Mouse (Mus musculus) heart, adult 18-20 months (tissue): ENCODE data around the gene Kat6b. TPM values are rescaled to one million over a fixed set of nuclear protein-coding genes. Genes with fewer than 3 reads are reported as not detected.

Experiments
- DNase-seq, 2 experiments: peaks; one replicate each; pipeline ENCODE4 v3.0.0; 2021 to 2022; ENCODE audit warnings: mixed read lengths in 1 of 2
- total RNA-seq, 2 experiments: library from RNA; stranded (reverse); gene quantifications; 2 replicates each; pipeline ENCODE4 v1.2.3; 2021

Kat6b gene
- total RNA-seq, 2 experiments from 2014 or later, result 18.8 to 27.6 TPM

DNA sequence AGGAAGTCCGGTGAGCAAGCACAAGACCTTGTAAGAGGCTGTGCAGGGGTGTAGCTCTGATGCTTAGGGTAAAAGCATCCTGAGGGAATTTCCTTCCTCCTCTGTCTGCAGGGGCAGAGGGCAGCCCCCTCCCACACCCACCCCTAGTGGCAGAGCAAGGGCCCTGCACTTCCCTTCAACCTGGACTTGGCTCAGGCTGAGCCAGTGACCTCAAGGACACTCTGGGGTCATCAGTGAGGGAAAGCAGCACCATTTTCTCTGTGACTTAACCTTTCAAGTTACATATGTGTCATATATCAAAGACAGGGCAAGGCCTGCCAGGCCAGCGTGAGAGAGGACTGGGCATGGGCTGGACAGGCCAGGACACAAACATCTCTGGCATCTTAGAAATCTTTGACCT is 228.3 kb downstream of the Kat6b start:
- DNase-seq, result no peak

- no peak for DNase-seq
Observed at GRCm38 (mm10) chr14:21711231-21711630, 230.0 kb downstream of the Kat6b start.

DNA sequence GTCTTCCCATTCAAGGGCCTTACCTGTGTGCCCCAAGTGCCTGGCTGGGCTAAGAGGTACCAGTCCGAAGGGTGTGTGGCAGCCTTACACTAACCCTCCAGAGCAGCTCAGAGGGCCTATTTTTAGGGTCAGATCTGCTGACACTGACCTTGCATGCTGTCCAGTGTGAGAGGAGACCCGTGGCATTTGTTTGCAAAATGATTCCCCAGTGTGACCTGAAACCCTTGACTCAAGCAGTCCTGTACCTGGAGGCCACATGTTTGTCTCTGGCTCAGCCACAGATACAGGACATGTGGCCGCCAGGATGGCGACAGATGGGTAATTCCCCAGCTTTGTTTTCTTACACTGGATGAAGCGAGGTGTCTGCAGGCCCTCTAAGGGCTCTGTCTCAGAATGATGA is 233.3 kb downstream of the Kat6b start, which contains the start of gene Dupd1:
TSS of gene Dupd1 (minus strand) at position 91 of the 400 bp plus-strand sequence.
- DNase-seq, result no peak

DNA sequence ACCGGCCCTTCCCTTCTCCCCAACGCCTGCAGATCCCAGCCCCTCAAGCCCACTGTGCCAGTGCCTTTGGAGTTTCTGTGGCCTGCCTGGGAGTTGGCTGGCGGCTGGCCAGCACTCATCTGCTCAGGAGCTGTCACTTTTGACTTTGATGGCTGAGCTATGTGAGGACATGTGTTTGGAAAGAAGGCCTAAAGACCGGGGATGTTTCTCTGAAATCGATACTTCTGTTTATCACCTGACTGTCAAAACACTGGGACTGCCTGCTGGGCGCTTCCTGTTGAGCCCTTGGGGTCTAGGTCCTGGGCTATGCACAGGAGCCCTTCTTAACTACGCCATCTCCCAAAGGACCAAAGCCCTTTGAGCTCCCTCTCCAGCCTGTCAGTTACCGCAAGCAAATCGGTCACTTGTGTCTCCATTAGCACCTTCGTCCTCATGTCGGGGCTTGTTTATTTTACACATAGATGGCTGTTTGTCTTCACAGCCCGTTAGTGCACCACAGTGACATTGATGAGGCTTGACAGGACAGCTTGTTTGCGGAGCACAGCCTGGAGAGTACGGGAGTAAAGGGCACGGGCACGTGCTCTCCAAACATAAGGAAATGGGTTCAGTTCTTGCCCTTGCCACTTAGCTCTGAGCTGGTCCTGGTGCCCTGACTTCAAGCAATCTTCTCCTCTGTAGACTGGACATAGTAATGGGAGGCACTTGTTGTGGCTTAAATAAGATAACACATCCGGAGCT is 238.6 kb downstream of the Kat6b start:
- DNase-seq, result no peak

DNA sequence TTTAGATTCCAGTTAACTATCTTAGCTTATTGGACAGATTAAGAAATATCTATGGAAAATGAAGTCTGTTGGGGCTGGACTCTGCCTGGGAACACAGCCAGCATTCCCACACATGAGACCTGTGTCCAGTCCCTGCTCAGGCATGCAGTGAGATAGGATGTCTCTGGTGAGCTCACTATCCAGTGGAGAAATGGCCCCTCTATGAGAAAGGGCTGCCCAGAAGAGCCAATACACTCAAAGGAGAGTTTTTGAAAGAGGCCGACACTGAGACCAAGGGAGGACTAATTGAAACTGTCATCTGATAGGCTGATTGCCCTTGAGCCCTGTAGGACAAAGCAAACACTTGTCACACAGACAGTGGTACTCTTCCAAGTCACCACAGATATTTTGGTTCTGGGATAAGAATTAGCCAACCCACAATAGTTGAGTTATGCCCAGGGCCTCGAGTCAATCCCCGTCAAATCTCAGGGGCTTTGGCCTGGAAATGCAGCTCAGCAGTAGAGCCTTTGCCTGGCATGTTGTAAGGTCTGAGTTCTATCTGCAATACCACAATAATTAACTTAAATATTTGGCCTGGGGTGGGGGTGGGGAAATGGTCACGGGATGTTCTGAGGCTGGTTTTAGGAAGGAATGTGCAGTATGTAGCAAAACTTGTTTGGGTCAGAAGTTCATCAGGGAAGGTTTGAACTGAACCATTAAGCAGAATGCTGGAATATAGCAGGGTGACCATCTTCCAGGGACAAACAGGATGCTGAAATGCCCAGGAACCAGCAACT is 239.4 kb downstream of the Kat6b start:
- DNase-seq, result peak in 1 of 2 experiments; percentile 18

Other genes with a start within 250 kb of the Kat6b start
- gene Dupd1, start 233.1 kb downstream of the Kat6b start, total RNA-seq, result under 1 TPM; 0.22 to 0.26 TPM